Mouse (Mus musculus): ENCODE results near the gene Mpp1. TPM values are rescaled to one million over a fixed set of nuclear protein-coding genes. Genes with fewer than 3 reads are reported as not detected.

Gene Mpp1
- polyA plus RNA-seq, 1 experiment, result 74.2 TPM

DNA sequence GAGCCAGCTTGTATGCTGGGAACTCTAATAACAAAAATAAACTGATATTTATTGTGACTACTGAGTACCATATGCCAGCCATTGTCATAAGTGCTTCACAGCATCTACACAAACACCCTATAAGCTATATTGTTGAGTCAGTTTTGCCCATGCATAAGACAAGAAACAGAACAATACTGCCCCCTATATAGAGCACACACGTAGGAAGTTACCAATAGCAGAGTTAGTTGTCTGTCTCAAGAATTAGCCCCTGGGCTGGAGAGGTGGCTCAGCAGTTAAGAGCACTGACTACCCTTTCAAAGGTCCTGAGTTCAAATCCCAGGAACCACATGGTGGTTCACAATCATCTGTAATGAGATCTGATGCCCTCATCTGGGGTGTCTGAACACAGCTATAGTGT, 45.2 kb downstream of the Mpp1 start:
- no peak overlapping the region for H3K4me3 ChIP-seq (replicated peaks; ENCODE audit: extremely low read depth, low read depth, low read length)
- TF ChIP-seq CTCF (IDR thresholded peaks at IDR 0.05; ENCODE audit: insufficient read depth, low read length) (no peak), POLR2A (IDR thresholded peaks at IDR 0.05; ENCODE audit: borderline replicate concordance, extremely low read depth, low read depth, low read length) (no peak)
- WGBS, result 14% methylated on average over 1 of the region's 1 CpGs
- no peaks in the 10 kb centered on the region for H3K4me1 ChIP-seq (ENCODE audit: control insufficient read depth, insufficient read depth, low read length)
- DNase-seq, result no peak

DNA sequence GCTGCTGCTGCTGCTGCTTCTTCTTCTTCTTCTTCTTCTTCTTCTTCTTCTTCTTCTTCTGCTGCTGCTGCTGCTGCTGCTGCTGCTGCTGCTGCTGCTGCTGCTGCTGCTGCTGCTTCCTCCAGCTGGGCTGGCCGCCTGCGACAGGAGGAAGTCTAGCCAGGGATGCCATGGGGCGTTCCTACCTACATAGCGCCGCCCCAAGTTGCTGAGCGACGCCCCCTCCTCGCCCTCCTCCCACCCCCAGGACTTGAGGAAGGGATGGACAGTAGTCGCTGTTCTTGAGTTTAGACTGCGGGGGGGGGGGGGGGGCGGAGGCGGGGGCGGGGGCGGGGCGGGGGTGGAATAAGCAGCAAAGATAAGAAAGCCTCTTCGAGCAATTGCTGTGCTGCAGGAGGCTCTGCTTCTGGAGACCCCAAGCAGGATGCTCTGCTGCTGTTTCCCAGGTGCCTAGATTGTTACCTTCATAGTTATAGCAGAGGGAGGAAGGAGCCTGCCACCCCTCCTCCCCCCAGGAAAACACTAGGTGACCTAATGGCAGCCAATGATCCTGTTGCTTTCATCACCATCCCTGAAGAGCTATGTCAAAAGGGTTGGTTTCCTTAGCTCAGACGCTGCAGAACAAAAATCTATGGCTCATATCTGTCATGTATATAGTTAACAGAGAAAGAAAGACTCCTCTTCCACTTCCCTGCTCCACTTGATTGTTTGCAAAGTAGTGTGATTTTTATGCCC, 45.9 kb downstream of the Mpp1 start, which contains the start of gene Gab3:
Gab3 (minus strand) TSS at position 685 of the 735 bp plus-strand sequence.
- Histone ChIP-seq H3K4me1 (ENCODE audit: control insufficient read depth, insufficient read depth, low read length) (no peaks in the 10 kb centered on the region), H3K4me3 (replicated peaks; ENCODE audit: extremely low read depth, low read depth, low read length) (peak within 1 kb of the TSS; percentile 74)
- WGBS, result 14% methylated on average over 16 of the region's 17 CpGs
- TF ChIP-seq CTCF (IDR thresholded peaks at IDR 0.05; ENCODE audit: insufficient read depth, low read length) (no peak), POLR2A (IDR thresholded peaks at IDR 0.05; ENCODE audit: borderline replicate concordance, extremely low read depth, low read depth, low read length) (no peak)
- DNase-seq, result peak; percentile 34

DNA sequence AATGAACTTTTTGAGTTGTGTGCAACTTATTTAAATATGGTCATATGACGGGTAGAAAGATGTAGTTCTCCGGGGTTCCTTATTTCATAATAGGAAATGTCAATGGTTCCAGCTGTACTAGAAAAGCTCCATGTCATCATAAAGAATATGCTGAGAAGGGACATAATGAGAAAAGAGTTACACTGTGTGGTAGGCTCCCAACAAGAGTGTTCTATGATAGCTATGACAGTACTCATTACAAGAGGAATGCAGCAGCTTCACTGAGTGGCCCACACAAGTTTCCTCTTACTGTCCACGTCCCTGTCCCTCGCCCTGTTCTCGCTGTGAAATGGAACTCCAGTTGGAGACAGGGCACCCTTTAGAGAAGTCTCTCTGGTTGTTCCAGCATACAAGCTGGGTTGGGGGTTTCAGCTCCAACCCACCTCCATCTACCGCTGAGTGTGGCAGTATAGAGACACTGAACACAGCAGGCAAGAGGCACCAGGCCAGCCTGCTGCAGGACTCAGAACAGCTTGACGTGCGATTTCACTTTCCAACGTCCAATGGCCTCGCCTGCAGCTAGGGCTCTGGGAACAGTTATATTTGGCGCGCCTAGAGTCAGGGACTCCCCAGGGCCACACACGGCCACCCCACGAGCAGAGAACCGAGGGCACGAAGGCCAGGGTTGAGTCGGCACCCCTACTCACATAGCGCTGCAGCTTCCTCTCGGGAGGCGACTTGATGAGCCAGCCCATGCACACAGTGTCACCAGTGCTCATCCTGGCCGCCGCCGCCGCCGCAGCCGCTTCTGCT, 46.6 kb downstream of the Mpp1 start:
- Histone ChIP-seq H3K4me1 (ENCODE audit: control insufficient read depth, insufficient read depth, low read length) (no peaks in the 10 kb centered on the region), H3K4me3 (replicated peaks; ENCODE audit: extremely low read depth, low read depth, low read length) (peak overlapping the region; percentile 74)
- DNase-seq, result peak; percentile 21
- TF ChIP-seq POLR2A (IDR thresholded peaks at IDR 0.05; ENCODE audit: borderline replicate concordance, extremely low read depth, low read depth, low read length), result no peak
- TF ChIP-seq CTCF (IDR thresholded peaks at IDR 0.05; ENCODE audit: insufficient read depth, low read length), result no peak
- WGBS, result 21% methylated on average over 26 of the region's 26 CpGs

DNA sequence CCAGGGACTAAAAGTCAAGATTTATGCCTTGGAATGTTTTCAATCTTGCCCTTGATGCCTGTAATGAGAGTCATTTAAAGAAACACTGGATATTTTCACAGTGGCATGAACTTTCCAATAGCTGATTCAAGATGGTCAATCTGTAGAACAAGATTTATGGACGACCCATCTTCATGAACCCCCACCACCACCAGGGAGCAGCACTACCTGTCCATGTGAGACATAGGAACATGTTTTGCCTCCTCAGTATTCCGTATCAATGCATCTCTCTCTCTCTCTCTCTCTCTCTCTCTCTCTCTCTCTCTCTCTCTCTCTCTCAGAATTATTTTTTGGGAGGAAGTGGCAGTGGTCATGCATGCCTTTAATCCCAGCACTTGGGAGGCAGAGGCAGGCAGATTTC, 48.5 kb downstream of the Mpp1 start:
- H3K4me3 ChIP-seq (replicated peaks; ENCODE audit: extremely low read depth, low read depth, low read length), result no peak overlapping the region
- TF ChIP-seq POLR2A (IDR thresholded peaks at IDR 0.05; ENCODE audit: borderline replicate concordance, extremely low read depth, low read depth, low read length) (no peak), CTCF (IDR thresholded peaks at IDR 0.05; ENCODE audit: insufficient read depth, low read length) (no peak)
- DNase-seq, result no peak
- H3K4me1 ChIP-seq (ENCODE audit: control insufficient read depth, insufficient read depth, low read length), result no peaks in the 10 kb centered on the region
- WGBS, result 66% methylated on average over 2 of the region's 2 CpGs

Other genes with a start within 250 kb of the Mpp1 start
- gene Gab3, start 45.6 kb downstream of the Mpp1 start, polyA plus RNA-seq (2012; rRNA removed), result 1.8 and 2.5 TPM in 2 replicates
- 5.4 and 11.5 TPM in 2 replicates for gene Dkc1, start 35.2 kb downstream of the Mpp1 start, polyA plus RNA-seq (2012; rRNA removed)
- not detected in 2 replicates for gene Smim9, start 32.8 kb upstream of the Mpp1 start, polyA plus RNA-seq (2012; rRNA removed)

Measured in lung, adult 2 months (tissue).